Mouse (Mus musculus) bone marrow macrophage, adult 2 months (primary cell): ENCODE measurements around the gene Efcab12.

Source experiments
- CTCF ChIP-seq: IDR thresholded peaks from 2 replicates; pipeline ENCODE4 v1.5.1; 2012; ENCODE audit warnings: low read depth, mild to moderate bottlenecking, low read length, moderate library complexity
- POLR2A ChIP-seq: IDR thresholded peaks from 2 replicates; pipeline ENCODE4 v1.6.1; 2012; ENCODE audit warnings: mild to moderate bottlenecking, low read depth, low read length, borderline replicate concordance

DNA sequence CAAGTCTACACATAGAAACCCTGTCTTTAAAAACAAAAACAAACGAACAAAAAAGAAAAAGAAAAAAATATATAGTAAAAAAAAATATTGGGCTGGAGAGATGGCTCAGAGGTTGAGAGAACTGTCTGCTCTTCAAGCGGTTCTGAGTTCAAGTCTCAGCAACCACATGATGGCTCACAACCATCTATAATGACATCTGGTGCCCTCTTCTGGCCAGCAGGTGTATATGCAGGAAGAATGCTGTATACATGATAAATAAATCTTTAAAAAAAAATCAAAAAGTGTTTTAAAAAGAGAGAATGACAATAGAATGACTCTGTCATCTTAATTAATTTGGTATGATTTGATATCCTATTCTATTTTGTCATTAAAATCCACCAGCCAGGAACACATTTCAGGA, 16.2 kb upstream of the Efcab12 start:
- TF ChIP-seq CTCF (no peak; the same call in 1 of the 2 replicates), POLR2A (no peak)
